Mouse (Mus musculus) thymus, postnatal 36 days (tissue): ENCODE measurements at regions not wholly inside any gene's neighbourhood (a gene's known extent, or its start where the extent isn't known, plus 50 kb on each side); places are given as distances from the start of the nearest gene placed in this dataset.
A peak's percentile ranks its signal among the peaks of the same experiment; 100 is the strongest.
"Not testable (repeated sequence)": the region's sequence is repeated elsewhere in the genome, so short reads cannot be mapped to it uniquely, and the experiment has no call there.

Experiments
- DNase-seq, 2 experiments: peaks; one replicate each; pipeline ENCODE4 v3.0.0; 2022; ENCODE audit warnings: mixed read lengths in 2 of 2

GRCm38 (mm10) chr5:109842186-109842978, 80.8 kb upstream of the Gm15446 start:
- DNase-seq: not testable (repeated sequence)

- not testable (repeated sequence) for DNase-seq
Measured at GRCm38 (mm10) chr5:109844236-109844635, 79.0 kb upstream of the Gm15446 start.

GRCm38 (mm10) chr5:109844753-109845186, 78.4 kb upstream of the Gm15446 start:
- peak; percentile 60 to 64 for DNase-seq

- not testable (repeated sequence) for DNase-seq
Measured at GRCm38 (mm10) chr5:109851225-109851624, 72.0 kb upstream of the Gm15446 start.

GRCm38 (mm10) chr5:109860402-109860801, 62.8 kb upstream of the Gm15446 start:
- no peak for DNase-seq

- DNase-seq: not testable (repeated sequence)
Measured at GRCm38 (mm10) chr5:109864517-109864916, 58.7 kb upstream of the Gm15446 start.

GRCm38 (mm10) chr5:109865628-109866027, 57.6 kb upstream of the Gm15446 start:
- no peak for DNase-seq

- peak; percentile 82 to 87 for DNase-seq
Measured at GRCm38 (mm10) chr5:109866337-109867126, 56.7 kb upstream of the Gm15446 start.

GRCm38 (mm10) chr5:109867221-109867620, 56.0 kb upstream of the Gm15446 start:
- DNase-seq: not testable (repeated sequence)
